Mouse (Mus musculus) urinary bladder, postnatal 36 days (tissue): ENCODE results near the gene Psmd8.
A peak's percentile ranks its signal among the peaks of the same experiment; 100 is the strongest.

Experiments
- DNase-seq, 2 experiments: peaks; one replicate each; pipeline ENCODE4 v3.0.0; 2022; ENCODE audit warnings: low spot score in 2 of 2, mixed read lengths in 1 of 2

Gene Psmd8

GRCm38 (mm10) chr7:29137429-29137828 is 43.1 kb downstream of the Psmd8 start:
- no peak for DNase-seq

- no peak for DNase-seq
These were observed 45.7 kb downstream of the Psmd8 start, which contains the start of gene Rasgrp4 for GRCm38 (mm10) chr7:29134693-29135386. Gene Rasgrp4 (plus strand): TSS chr7:29134851.

GRCm38 (mm10) chr7:29134230-29134629 is 46.3 kb downstream of the Psmd8 start:
- no peak for DNase-seq

- DNase-seq = no peak
These were observed 51.8 kb downstream of the Psmd8 start for GRCm38 (mm10) chr7:29128725-29129124.

DNA sequence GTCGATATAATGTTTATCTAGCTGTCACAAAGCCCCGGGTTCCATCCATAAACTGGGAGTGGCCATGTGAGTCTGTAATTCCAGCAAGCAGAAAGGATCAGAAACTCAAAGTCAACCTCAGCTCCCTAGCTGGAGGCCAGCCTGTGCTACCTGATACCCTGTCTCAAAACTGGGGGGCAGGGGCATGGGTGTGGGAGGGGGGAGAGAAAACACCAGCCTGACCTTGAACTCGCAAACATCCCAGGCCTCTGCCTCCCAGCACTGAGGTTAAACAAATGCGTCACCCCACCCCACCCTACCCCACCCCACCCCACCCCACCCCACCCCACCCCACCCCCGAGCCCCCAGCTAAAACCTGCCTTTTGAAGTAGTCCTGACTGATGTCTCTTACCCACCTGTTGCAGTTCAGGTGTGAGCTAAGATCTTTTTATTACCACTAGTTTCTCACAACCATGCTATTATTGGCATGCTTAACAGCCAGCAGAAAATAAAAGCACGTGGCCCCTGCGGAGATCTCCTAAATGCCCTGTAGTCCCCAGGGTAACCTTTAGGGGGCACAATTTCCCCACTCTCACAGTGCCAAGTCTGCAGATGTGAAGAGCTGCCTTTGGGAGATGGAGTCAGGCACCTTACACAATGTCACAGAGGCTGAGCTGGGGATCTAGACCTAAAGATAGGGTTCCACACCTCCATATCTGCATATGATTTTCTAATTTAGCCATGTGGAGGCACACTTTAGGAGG is 54.2 kb downstream of the Psmd8 start:
- peak; percentile 60 to 61 for DNase-seq

GRCm38 (mm10) chr7:29124970-29125369 is 55.5 kb downstream of the Psmd8 start, which contains the start of gene Ryr1:
Gene Ryr1 (minus strand): TSS chr7:29125179.
- DNase-seq = peak in 1 of 2 experiments; percentile 37
